Mouse (Mus musculus): ENCODE results near the gene Gpsm3. TPM values are rescaled to one million over a fixed set of nuclear protein-coding genes. Genes with fewer than 3 reads are reported as not detected.

The Gpsm3 gene
- polyA plus RNA-seq, 1 experiment from 2014 or later, result 5.3 TPM

DNA sequence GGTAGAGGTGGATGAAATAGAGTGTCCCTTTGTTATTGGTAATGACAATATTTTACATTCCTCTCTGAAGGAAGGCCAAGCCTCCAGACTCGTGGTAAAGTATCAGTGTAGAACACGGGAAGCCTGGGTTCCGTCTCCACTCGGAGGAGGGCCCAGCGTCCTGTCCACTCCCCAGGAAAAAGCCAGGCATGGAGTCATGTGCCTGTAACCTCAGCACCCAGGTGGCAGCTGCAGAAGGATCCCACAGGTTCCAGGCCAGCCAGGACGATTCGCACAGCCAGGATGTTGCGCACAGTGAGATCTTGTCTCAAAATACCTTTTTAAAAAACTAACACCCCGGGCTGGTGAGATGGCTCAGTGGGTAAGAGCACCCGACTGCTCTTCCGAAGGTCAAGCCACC, 26.3 kb upstream of the Gpsm3 start:
- Histone ChIP-seq H3K27me3 (ENCODE audit: low read depth, poor library complexity, severe bottlenecking) (no peaks in the 10 kb centered on the region), H3K36me3 (no peaks in the 10 kb centered on the region), H3K4me3 (no peak overlapping the region), H3K4me1 (peaks cover 15% of the 10 kb centered on the region), H3K9me3 (replicated peaks) (no peaks in the 10 kb centered on the region), H3K27ac (replicated peaks) (no peak overlapping the region)
- DNase-seq (ENCODE audit: low spot score), result no peak
- WGBS, result 75% methylated on average over 11 of the region's 11 CpGs

DNA sequence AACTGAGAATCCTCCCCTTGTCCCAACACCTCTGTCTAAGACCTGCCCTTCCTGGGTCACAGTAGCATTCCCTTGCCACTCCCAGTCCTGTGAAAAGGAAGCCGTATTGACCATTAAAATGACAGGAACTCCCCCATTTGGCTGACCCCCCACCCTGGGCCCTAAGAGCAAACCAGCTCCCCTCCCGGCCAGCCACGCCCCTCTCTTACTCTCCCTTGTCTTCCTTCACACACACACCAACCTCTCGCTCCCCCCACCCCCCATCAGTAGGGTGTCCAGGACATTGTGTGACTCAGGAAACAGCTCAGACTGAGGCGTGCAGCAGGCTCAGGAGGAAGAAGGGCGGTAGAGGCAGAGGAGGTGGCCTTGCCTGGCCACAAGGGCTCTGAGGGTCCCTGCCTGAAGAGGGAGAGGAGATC, 25.6 kb upstream of the Gpsm3 start, which contains the start of gene Notch4:
Gene Notch4, plus strand, starts transcription at position 266 of the 419 bp plus-strand sequence.
- H3K27ac ChIP-seq (replicated peaks), result peak within 1 kb of the TSS; percentile 63
- no peak for DNase-seq (ENCODE audit: low spot score)
- H3K4me3 ChIP-seq, result peak within 1 kb of the TSS; percentile 20
- no peaks in the 10 kb centered on the region for H3K36me3 ChIP-seq
- H3K4me1 ChIP-seq, result peaks cover 15% of the 10 kb centered on the region
- no peaks in the 10 kb centered on the region for H3K27me3 ChIP-seq (ENCODE audit: low read depth, poor library complexity, severe bottlenecking)
- no peaks in the 10 kb centered on the region for H3K9me3 ChIP-seq (replicated peaks)
- 12% methylated on average over 6 of the region's 6 CpGs for WGBS

GRCm38 (mm10) chr17:34564796-34565195, 24.8 kb upstream of the Gpsm3 start:
- WGBS, result 58% methylated on average over 3 of the region's 3 CpGs
- Histone ChIP-seq H3K27ac (replicated peaks) (peak overlapping the region; percentile 63; the same call in 1 of the 2 replicates), H3K4me3 (peak overlapping the region; percentile 20), H3K4me1 (peaks cover 15% of the 10 kb centered on the region), H3K36me3 (no peaks in the 10 kb centered on the region), H3K9me3 (replicated peaks) (no peaks in the 10 kb centered on the region), H3K27me3 (ENCODE audit: low read depth, poor library complexity, severe bottlenecking) (no peaks in the 10 kb centered on the region)
- DNase-seq (ENCODE audit: low spot score), result no peak

DNA sequence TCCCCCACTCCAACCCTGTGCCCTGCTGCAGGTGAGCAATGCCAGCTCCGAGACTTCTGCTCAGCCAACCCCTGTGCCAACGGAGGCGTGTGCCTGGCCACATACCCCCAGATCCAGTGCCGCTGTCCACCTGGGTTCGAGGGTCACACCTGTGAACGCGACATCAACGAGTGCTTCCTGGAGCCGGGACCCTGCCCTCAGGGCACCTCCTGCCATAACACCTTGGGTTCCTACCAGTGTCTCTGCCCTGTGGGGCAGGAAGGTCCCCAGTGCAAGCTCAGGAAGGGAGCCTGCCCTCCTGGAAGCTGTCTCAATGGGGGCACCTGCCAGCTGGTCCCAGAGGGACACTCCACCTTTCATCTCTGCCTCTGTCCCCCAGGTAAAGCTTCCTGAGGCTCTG, 22.3 kb upstream of the Gpsm3 start:
- peaks cover 18% of the 10 kb centered on the region for H3K4me1 ChIP-seq
- WGBS, result 68% methylated on average over 9 of the region's 9 CpGs
- H3K36me3 ChIP-seq, result no peaks in the 10 kb centered on the region
- DNase-seq (ENCODE audit: low spot score), result no peak
- H3K9me3 ChIP-seq (replicated peaks), result no peaks in the 10 kb centered on the region
- H3K27me3 ChIP-seq (ENCODE audit: low read depth, poor library complexity, severe bottlenecking), result no peaks in the 10 kb centered on the region
- no peak overlapping the region for H3K27ac ChIP-seq (replicated peaks)
- no peak overlapping the region for H3K4me3 ChIP-seq

GRCm38 (mm10) chr17:34568421-34568820, 21.2 kb upstream of the Gpsm3 start:
- Histone ChIP-seq H3K36me3 (no peaks in the 10 kb centered on the region), H3K4me1 (peaks cover 24% of the 10 kb centered on the region), H3K4me3 (no peak overlapping the region), H3K27me3 (ENCODE audit: low read depth, poor library complexity, severe bottlenecking) (no peaks in the 10 kb centered on the region), H3K27ac (replicated peaks) (no peak overlapping the region), H3K9me3 (replicated peaks) (no peaks in the 10 kb centered on the region)
- no peak for DNase-seq (ENCODE audit: low spot score)
- WGBS, result 83% methylated on average over 13 of the region's 13 CpGs

GRCm38 (mm10) chr17:34569919-34570318, 19.7 kb upstream of the Gpsm3 start:
- no peaks in the 10 kb centered on the region for H3K9me3 ChIP-seq (replicated peaks)
- WGBS, result 67% methylated on average over 4 of the region's 4 CpGs
- H3K27ac ChIP-seq (replicated peaks), result no peak overlapping the region
- DNase-seq (ENCODE audit: low spot score), result no peak
- H3K36me3 ChIP-seq, result no peaks in the 10 kb centered on the region
- H3K4me3 ChIP-seq, result no peak overlapping the region
- no peaks in the 10 kb centered on the region for H3K27me3 ChIP-seq (ENCODE audit: low read depth, poor library complexity, severe bottlenecking)
- H3K4me1 ChIP-seq, result peaks cover 13% of the 10 kb centered on the region

GRCm38 (mm10) chr17:34571875-34572274, 17.7 kb upstream of the Gpsm3 start:
- H3K4me1 ChIP-seq, result peaks cover 13% of the 10 kb centered on the region
- H3K9me3 ChIP-seq (replicated peaks), result no peaks in the 10 kb centered on the region
- no peak for DNase-seq (ENCODE audit: low spot score)
- H3K36me3 ChIP-seq, result no peaks in the 10 kb centered on the region
- 11% methylated on average over 5 of the region's 5 CpGs for WGBS
- H3K27me3 ChIP-seq (ENCODE audit: low read depth, poor library complexity, severe bottlenecking), result no peaks in the 10 kb centered on the region
- H3K4me3 ChIP-seq, result 0 out of 2 replicates have a peak overlapping the region, but pooled peaks have one; percentile 12
- peak overlapping the region; percentile 49; the same call in 1 of the 2 replicates for H3K27ac ChIP-seq (replicated peaks)

DNA sequence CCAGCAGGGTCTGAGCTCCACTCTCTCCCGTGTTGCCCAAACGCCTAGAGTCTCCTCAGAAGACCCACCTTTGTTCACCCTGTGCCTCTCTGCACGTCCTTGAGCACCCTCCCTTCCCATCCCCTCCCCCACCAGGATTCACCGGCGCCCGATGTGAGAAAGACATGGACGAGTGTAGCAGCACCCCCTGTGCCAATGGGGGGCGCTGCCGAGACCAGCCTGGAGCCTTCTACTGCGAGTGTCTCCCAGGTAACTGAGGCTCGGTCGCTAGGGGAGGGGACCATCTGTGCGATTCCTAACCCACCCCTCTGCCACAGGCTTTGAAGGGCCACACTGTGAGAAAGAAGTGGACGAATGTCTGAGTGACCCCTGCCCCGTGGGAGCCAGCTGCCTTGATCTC, 17.2 kb upstream of the Gpsm3 start:
- 11% methylated on average over 15 of the region's 15 CpGs for WGBS
- no peaks in the 10 kb centered on the region for H3K9me3 ChIP-seq (replicated peaks)
- no peak for DNase-seq (ENCODE audit: low spot score)
- H3K4me3 ChIP-seq, result 0 out of 2 replicates have a peak overlapping the region, but pooled peaks have one; percentile 12
- H3K36me3 ChIP-seq, result no peaks in the 10 kb centered on the region
- peaks cover 13% of the 10 kb centered on the region for H3K4me1 ChIP-seq
- H3K27me3 ChIP-seq (ENCODE audit: low read depth, poor library complexity, severe bottlenecking), result no peaks in the 10 kb centered on the region
- H3K27ac ChIP-seq (replicated peaks), result peak overlapping the region; percentile 49; the same call in 1 of the 2 replicates

GRCm38 (mm10) chr17:34576577-34576976, 13.0 kb upstream of the Gpsm3 start:
- WGBS, result 73% methylated on average over 5 of the region's 5 CpGs
- H3K27ac ChIP-seq (replicated peaks), result no peak overlapping the region
- H3K4me1 ChIP-seq, result peaks cover 9% of the 10 kb centered on the region
- no peak overlapping the region for H3K4me3 ChIP-seq
- no peaks in the 10 kb centered on the region for H3K36me3 ChIP-seq
- no peaks in the 10 kb centered on the region for H3K27me3 ChIP-seq (ENCODE audit: low read depth, poor library complexity, severe bottlenecking)
- H3K9me3 ChIP-seq (replicated peaks), result no peaks in the 10 kb centered on the region
- DNase-seq (ENCODE audit: low spot score), result no peak

DNA sequence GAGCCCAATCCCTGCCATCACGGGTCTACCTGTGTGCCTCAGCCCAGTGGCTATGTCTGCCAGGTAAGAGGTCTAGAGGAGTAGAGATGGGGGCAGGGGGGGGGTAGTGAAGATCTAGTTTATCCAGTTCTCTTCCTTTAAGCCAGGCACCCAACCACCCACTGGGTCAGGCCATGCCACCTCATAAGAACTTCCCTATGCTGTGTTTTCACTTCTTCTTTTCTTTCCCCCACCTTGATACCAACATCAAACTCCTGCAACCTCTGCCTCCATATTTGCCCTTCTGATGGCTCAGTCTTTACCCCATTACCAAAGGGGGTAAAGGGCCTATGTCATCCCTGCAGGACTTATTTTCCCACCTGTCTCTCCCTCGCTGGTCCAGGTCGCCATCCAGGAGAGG, 11.5 kb upstream of the Gpsm3 start:
- no peaks in the 10 kb centered on the region for H3K9me3 ChIP-seq (replicated peaks)
- H3K36me3 ChIP-seq, result no peaks in the 10 kb centered on the region
- DNase-seq (ENCODE audit: low spot score), result no peak
- H3K27me3 ChIP-seq (ENCODE audit: low read depth, poor library complexity, severe bottlenecking), result no peaks in the 10 kb centered on the region
- 0 out of 2 replicates have a peak, but pooled peaks cover 5% of the 10 kb centered on the region for H3K4me1 ChIP-seq
- WGBS, result 86% methylated on average over 3 of the region's 3 CpGs
- H3K27ac ChIP-seq (replicated peaks), result no peak overlapping the region
- H3K4me3 ChIP-seq, result no peak overlapping the region

DNA sequence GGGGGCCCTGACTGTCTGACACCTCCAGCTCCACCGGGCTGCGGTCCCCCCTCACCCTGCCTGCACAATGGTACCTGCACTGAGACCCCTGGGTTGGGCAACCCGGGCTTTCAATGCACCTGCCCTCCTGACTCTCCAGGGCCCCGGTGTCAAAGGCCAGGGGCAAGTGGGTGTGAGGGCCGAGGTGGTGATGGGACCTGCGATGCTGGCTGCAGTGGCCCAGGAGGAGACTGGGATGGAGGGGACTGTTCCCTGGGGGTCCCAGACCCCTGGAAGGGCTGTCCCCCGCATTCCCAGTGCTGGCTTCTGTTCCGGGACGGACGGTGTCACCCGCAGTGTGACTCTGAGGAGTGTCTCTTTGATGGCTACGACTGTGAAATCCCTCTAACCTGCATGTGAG, 7.1 kb upstream of the Gpsm3 start:
- H3K27me3 ChIP-seq (ENCODE audit: low read depth, poor library complexity, severe bottlenecking), result no peaks in the 10 kb centered on the region
- peaks cover 35% of the 10 kb centered on the region for H3K4me1 ChIP-seq
- no peaks in the 10 kb centered on the region for H3K9me3 ChIP-seq (replicated peaks)
- 88% methylated on average over 12 of the region's 12 CpGs for WGBS
- H3K4me3 ChIP-seq, result no peak overlapping the region
- H3K36me3 ChIP-seq, result no peaks in the 10 kb centered on the region
- no peak for DNase-seq (ENCODE audit: low spot score)
- peak overlapping the region; percentile 68 for H3K27ac ChIP-seq (replicated peaks)

GRCm38 (mm10) chr17:34583397-34583796, 6.2 kb upstream of the Gpsm3 start:
- Histone ChIP-seq H3K27ac (replicated peaks) (peak overlapping the region; percentile 69), H3K4me3 (peak overlapping the region; percentile 3; the same call in 1 of the 2 replicates), H3K4me1 (peaks cover 44% of the 10 kb centered on the region), H3K9me3 (replicated peaks) (no peaks in the 10 kb centered on the region), H3K27me3 (ENCODE audit: low read depth, poor library complexity, severe bottlenecking) (no peaks in the 10 kb centered on the region), H3K36me3 (no peaks in the 10 kb centered on the region)
- no peak for DNase-seq (ENCODE audit: low spot score)
- 58% methylated on average over 7 of the region's 7 CpGs for WGBS

DNA sequence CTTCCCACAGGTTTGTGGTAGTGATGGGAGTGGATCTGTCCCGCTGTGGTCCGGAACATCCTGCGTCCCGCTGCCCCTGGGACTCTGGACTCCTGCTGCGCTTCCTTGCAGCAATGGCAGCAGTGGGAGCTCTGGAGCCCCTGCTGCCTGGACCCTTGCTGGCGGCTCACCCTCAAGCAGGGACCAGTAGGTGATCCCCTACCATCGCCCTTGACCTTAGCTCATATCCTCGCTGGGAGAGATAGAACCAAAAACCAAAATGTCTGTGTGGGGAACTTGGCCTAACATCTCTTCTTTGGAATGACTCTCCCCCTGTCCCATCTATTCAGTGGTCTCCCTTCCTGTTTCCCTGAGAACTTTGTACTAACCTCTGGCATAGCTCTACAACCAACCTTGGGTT, 5.8 kb upstream of the Gpsm3 start:
- H3K4me1 ChIP-seq, result peaks cover 48% of the 10 kb centered on the region
- no peak overlapping the region for H3K4me3 ChIP-seq

GRCm38 (mm10) chr17:34585121-34585520, 4.5 kb upstream of the Gpsm3 start:
- no peaks in the 10 kb centered on the region for H3K9me3 ChIP-seq (replicated peaks)
- no peaks in the 10 kb centered on the region for H3K36me3 ChIP-seq
- WGBS, result 86% methylated on average over 8 of the region's 8 CpGs
- H3K4me1 ChIP-seq, result peaks cover 61% of the 10 kb centered on the region
- DNase-seq (ENCODE audit: low spot score), result no peak
- H3K27ac ChIP-seq (replicated peaks), result peak overlapping the region; percentile 98
- H3K4me3 ChIP-seq, result no peak overlapping the region
- no peaks in the 10 kb centered on the region for H3K27me3 ChIP-seq (ENCODE audit: low read depth, poor library complexity, severe bottlenecking)

More for the DNA sequence above, 5.8 kb upstream of the Gpsm3 start:
- H3K27ac ChIP-seq (replicated peaks), result peak overlapping the region; percentile 69
- WGBS, result 76% methylated on average over 8 of the region's 8 CpGs
- no peaks in the 10 kb centered on the region for H3K27me3 ChIP-seq (ENCODE audit: low read depth, poor library complexity, severe bottlenecking)
- DNase-seq (ENCODE audit: low spot score), result no peak
- no peaks in the 10 kb centered on the region for H3K36me3 ChIP-seq
- no peaks in the 10 kb centered on the region for H3K9me3 ChIP-seq (replicated peaks)

Data from midbrain, embryonic 10.5 days (tissue).